Comparison of ENCODE assay signal across 8 mouse cellular contexts in genomic region chr2:19909171-19909899, GRCm38 (mm10). TPM values are rescaled to one million over a fixed set of nuclear protein-coding genes. Genes with fewer than 3 reads are reported as not detected.
A peak's percentile ranks its signal among the peaks of the same experiment; 100 is the strongest.
DNase-seq lines count a peak whose midpoint lies in the region; ATAC-seq and TF ChIP-seq lines count a peak whose summit lies in the region.

Gene Etl4 (plus strand): TSS chr2:19909780.

- peaks cover 12% of the 10 kb centered on the region for H3K4me1 ChIP-seq in forebrain, embryonic 12.5 days
- H3K4me1 ChIP-seq in heart, embryonic 13.5 days = peaks cover 16% of the 10 kb centered on the region
- H3K4me1 ChIP-seq in liver, embryonic 16.5 days (ENCODE audit: control insufficient read depth, low read depth, low read length) = no peaks in the 10 kb centered on the region

- peak; percentile 96 for ATAC-seq in forebrain, embryonic 12.5 days (ENCODE audit: low FRiP score)
- 0 out of 2 replicates have a peak, but pooled peaks have one; percentile 51 for ATAC-seq in heart, embryonic 13.5 days (ENCODE audit: extremely low read depth, insufficient number of reproducible peaks, low FRiP score, low TSS enrichment)
- ATAC-seq in liver, embryonic 16.5 days (ENCODE audit: low read depth) = no peak

- no peaks in the 10 kb centered on the region for H3K36me3 ChIP-seq in forebrain, embryonic 12.5 days (replicated peaks)
- no peaks in the 10 kb centered on the region for H3K36me3 ChIP-seq in heart, embryonic 13.5 days
- H3K36me3 ChIP-seq in liver, embryonic 16.5 days (ENCODE audit: control insufficient read depth, insufficient read depth) = no peaks in the 10 kb centered on the region

- peak; percentile 69 for DNase-seq in Muller cell, postnatal 12 days (ENCODE audit: inconsistent ontology term)
- DNase-seq in c-Kit-positive CD71-negative TER-119-negative erythroid progenitor cells, embryonic 14.5 days (ENCODE audit: low read depth) = peak; percentile 5
- peak; percentile 69 to 71 for DNase-seq in layer of hippocampus, adult 2 months (ENCODE audit: low spot score in 2 of 2)
- peak; percentile 86 for DNase-seq in retina, postnatal 1 day
- no peak for DNase-seq in spleen, postnatal 4 days (ENCODE audit: low spot score in 2 of 2)

- WGBS in forebrain, embryonic 12.5 days = 1% methylated on average over 37 of the region's 37 CpGs
- WGBS in heart, embryonic 13.5 days = under 1% methylated on average over 37 of the region's 37 CpGs
- WGBS in liver, embryonic 16.5 days (ENCODE audit: insufficient replicate concordance) = under 1% methylated on average over 37 of the region's 37 CpGs

- H3K4me2 ChIP-seq in forebrain, embryonic 12.5 days = peak within 1 kb of the TSS; percentile 98
- peak within 1 kb of the TSS; percentile 88 for H3K4me2 ChIP-seq in heart, embryonic 13.5 days
- peak within 1 kb of the TSS; percentile 13; the same call in 1 of the 2 replicates for H3K4me2 ChIP-seq in liver, embryonic 16.5 days (ENCODE audit: low read depth, low read length)

- H3K9ac ChIP-seq in forebrain, embryonic 12.5 days = peak within 1 kb of the TSS; percentile 53
- H3K9ac ChIP-seq in heart, embryonic 13.5 days = peak within 1 kb of the TSS; percentile 52
- no peak within 1 kb of the TSS for H3K9ac ChIP-seq in liver, embryonic 16.5 days (ENCODE audit: low read depth, low read length)

- H3K4me3 ChIP-seq in forebrain, embryonic 12.5 days (replicated peaks) = peak within 1 kb of the TSS; percentile 56
- H3K4me3 ChIP-seq in heart, embryonic 13.5 days = peak within 1 kb of the TSS; percentile 57
- peak within 1 kb of the TSS; percentile 67 for H3K4me3 ChIP-seq in layer of hippocampus, adult 2 months
- peak within 1 kb of the TSS; percentile 15; the same call in 1 of the 2 replicates for H3K4me3 ChIP-seq in liver, embryonic 16.5 days (ENCODE audit: low read depth, low read length)

- H3K9me3 ChIP-seq in forebrain, embryonic 12.5 days = no peaks in the 10 kb centered on the region
- H3K9me3 ChIP-seq in heart, embryonic 13.5 days = no peaks in the 10 kb centered on the region
- H3K9me3 ChIP-seq in liver, embryonic 16.5 days (replicated peaks; ENCODE audit: control insufficient read depth, low read length) = no peaks in the 10 kb centered on the region

- H3K27ac ChIP-seq in forebrain, embryonic 12.5 days = no peak within 1 kb of the TSS
- no peak within 1 kb of the TSS for H3K27ac ChIP-seq in heart, embryonic 13.5 days (replicated peaks)
- peak within 1 kb of the TSS; percentile 80 for H3K27ac ChIP-seq in layer of hippocampus, adult 2 months
- no peak within 1 kb of the TSS for H3K27ac ChIP-seq in liver, embryonic 16.5 days (ENCODE audit: low read length)

- H3K27me3 ChIP-seq in forebrain, embryonic 12.5 days = peaks cover 48% of the 10 kb centered on the region
- H3K27me3 ChIP-seq in heart, embryonic 13.5 days (replicated peaks) = peaks cover 50% of the 10 kb centered on the region
- peaks cover 19% of the 10 kb centered on the region for H3K27me3 ChIP-seq in liver, embryonic 16.5 days (ENCODE audit: control insufficient read depth, insufficient read depth, low read depth, low read length)

- peak; percentile 76 for TF ChIP-seq CTCF in layer of hippocampus, adult 2 months (conservative IDR thresholded peaks at IDR 0.05)

RNA-seq across cellular contexts. Expression of gene Etl4, which starts in this region (rescaled TPM):
- 30.0 and 30.3 TPM in 2 replicates for polyA plus RNA-seq in forebrain, embryonic 12.5 days (2016; fragmentation: Nextera tagmentation; extraction: Ambion mirVana)
- polyA plus RNA-seq in heart, embryonic 13.5 days (2015; fragmentation: Nextera tagmentation; extraction: Ambion mirVana) = 7.5 and 8.4 TPM in 2 replicates
- 10 to 100 TPM; 68.4 to 75.9 TPM for total RNA-seq in layer of hippocampus, adult 2 months (2021)
- 3.0 and 3.4 TPM in 2 replicates for polyA plus RNA-seq in liver, embryonic 16.5 days (2015; fragmentation: Nextera tagmentation; extraction: Ambion mirVana)

Comparison
In these comparisons a context has a peak if more than half of its experiments do, and no peak if none do; other contexts are left out.
1. DNase-seq: peak in Muller cell, postnatal 12 days (single experiment), c-Kit-positive CD71-negative TER-119-negative erythroid progenitor cells, embryonic 14.5 days (single experiment), layer of hippocampus, adult 2 months (2 of 2) and retina, postnatal 1 day (single experiment); none in spleen, postnatal 4 days (0 of 2).
2. H3K4me2 ChIP-seq: peak in every context shown above with its lines; median percentile 98 in forebrain, embryonic 12.5 days; 88 in heart, embryonic 13.5 days; 13 in liver, embryonic 16.5 days.
3. H3K4me3 ChIP-seq: peak in every context shown above with its lines; median percentile 67 in layer of hippocampus, adult 2 months; 57 in heart, embryonic 13.5 days; 56 in forebrain, embryonic 12.5 days; 15 in liver, embryonic 16.5 days.